Mouse (Mus musculus) kidney, postnatal 4 days (tissue): Measurements from ENCODE around the gene Glb1.

ENCODE experiments used
- DNase-seq, 2 experiments: peaks; one replicate each; pipeline ENCODE4 v3.0.0; 2021; ENCODE audit warnings: mixed read lengths in 2 of 2

Gene Glb1

GRCm38 (mm10) chr9:114395258-114395657 lies 5.6 kb upstream of the Glb1 start:
- DNase-seq, result no peak

DNA sequence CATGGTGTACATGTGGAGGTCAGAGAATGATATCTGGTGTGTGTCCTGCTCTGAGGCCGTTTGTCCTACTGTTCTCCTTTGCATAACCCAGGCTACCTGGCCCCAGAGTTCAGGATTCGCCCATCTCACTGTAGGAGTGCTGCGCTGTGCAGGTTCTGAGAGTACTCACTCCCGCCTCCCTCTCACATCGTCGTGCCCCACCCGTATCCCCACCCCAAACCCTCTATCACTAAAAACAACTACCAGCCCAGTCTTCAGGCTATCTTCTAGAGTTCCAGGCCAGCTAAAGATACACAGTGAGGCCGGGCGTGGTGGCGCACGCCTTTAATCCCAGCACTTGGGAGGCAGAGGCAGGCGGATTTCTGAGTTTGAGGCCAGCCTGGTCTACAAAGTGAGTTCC lies 1.2 kb upstream of the Glb1 start:
- no peak for DNase-seq

DNA sequence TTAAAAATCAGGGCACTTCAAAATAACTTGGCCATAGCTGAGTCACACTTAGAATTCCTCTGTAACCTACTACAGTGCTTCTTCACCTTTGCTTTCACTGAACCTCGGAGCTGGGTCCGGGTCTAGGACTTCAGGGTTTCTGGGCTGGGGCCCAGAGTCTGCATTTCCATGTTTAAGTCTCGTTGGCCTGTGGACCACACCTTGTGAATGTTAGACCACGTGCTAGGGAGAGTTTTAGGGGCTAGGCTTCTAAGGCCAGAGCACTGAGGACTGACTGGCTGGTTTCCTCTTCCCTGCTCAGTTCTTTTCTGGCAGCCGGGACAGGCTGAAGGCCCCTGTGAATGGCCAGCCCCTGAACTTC lies 308 bp upstream of the Glb1 start:
- DNase-seq, result no peak

- peak; percentile 60 to 74 for DNase-seq
Observed at GRCm38 (mm10) chr9:114401685-114402080, 807 bp downstream of the Glb1 start.

DNA sequence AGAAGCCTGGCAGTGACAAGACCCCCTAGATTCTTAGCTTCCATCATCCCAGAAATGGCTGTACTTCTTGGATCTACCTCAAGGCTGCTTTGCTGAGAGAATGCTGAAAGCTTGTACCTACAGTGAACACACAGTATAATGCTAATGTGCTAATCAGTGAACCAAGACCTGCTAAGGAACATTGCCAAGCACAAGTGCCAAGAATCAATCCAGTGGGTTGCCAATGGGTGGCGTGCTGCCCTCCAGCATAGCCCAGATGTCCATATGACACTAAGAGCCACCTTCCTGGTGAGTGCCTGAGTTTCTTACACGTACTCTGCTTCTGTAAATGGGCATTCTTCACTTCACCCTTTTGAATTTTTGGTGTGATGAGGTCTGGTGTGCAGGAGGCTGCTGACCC lies 6.8 kb downstream of the Glb1 start:
- no peak for DNase-seq

DNA sequence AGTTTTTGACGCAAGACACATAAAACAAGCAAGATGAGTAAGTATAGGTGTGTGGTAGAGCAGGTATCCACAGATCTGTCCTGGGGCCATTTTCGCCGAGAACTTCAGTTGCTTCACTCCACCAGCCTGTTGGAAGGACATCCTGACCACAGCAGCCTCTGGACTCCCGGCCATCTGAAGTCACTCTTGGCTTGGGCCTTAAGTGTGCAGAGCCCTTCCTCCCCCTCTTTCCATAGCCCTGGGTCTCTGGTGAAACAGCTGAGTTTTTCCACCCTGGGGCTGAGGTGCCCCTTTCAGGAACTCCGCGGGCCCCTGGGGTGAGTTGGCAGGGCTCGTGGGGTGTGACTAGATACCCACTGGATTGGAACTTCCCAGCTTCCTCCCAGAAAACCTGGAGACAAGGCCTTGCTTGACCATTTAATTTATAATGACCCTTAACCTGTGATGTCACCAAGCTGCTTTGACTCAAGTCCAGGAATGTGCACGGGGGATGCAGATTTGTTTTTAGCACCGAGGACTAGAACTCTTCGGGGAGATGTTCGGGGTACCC lies 9.5 kb downstream of the Glb1 start:
- no peak for DNase-seq

GRCm38 (mm10) chr9:114411295-114411694 lies 10.4 kb downstream of the Glb1 start:
- DNase-seq, result no peak

DNA sequence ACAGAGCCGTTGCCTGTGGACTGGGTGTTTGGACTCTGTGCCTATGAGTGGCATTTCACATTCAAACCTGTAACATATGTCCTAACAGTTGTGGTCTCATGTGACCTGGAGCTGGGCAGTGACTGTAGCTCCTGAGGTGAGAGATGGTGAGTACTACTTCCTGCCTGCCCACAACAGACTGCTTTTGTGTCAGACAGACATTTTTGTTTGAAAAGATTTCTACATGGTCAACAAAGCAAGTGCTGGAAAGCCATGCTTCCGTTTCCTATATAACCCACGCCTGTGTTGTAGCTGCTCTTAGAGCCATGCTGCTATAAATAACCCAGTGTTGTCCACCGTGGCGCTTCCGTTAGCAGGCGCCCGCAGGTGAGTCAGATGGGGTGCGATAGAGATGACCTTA lies 11.5 kb downstream of the Glb1 start:
- DNase-seq, result no peak

GRCm38 (mm10) chr9:114413866-114414265 lies 13.0 kb downstream of the Glb1 start:
- no peak for DNase-seq

DNA sequence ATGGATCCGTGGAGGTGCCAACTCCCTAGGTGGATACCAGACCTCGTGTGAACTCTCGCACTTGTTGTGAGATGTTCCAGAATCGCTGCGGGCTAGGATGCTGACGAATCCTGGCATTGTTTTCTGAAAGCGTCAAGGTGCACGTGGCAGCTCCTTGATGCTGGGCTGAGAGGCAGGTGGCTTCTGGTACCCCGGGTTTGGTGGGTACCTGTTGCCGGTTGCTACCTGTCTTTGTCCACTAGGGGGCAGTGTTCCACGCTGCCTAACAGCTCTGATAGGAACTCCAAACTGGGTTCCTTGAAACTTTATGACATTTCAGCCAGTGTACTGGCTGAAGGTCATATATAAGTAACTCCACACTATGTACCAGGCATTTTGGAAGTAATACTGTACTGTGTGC lies 14.8 kb downstream of the Glb1 start:
- DNase-seq, result peak; percentile 62 to 71

DNA sequence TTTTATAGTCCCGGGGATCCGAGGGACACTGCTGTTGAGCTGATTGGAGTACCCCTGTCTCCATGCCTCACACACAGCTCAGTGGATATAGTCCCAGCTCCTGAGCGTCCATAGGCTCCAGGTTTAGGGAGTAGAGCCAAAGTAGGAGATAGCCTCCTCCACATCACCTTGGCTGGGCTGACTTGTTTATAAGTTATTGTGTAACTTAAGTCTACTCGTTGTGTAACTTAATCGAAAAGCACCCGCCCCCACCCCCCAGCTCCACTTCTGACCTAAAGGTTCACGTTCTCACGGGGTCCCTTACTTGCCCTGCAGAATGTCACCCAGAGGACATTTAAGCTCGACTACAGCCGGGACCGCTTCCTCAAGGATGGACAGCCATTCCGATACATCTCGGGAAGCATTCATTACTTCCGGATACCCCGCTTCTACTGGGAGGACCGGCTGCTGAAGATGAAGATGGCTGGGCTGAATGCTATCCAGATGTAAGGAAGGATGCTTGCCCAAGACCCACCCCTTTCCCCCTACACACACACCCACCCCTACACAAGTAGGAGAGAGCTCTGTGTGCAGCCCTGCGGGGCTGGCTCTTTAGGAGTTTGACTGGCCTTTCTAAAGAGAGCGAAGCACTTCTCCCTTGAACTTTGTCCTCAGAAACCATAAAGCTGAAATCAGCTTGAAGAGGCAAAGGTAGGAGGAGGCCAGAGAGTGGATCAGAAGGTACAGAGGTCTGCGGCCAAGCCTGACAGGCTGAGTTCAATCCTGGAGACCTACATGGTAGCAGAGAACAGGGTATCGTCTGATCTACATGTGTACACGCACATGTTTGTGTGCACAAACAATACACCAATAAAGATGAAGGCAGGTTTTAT lies 16.0 kb downstream of the Glb1 start:
- DNase-seq, result peak in 1 of 2 experiments; percentile 25

GRCm38 (mm10) chr9:114418187-114418586 lies 17.3 kb downstream of the Glb1 start:
- DNase-seq, result peak; percentile 78 to 79

- no peak for DNase-seq
Observed at GRCm38 (mm10) chr9:114420443-114420842, 19.6 kb downstream of the Glb1 start.

GRCm38 (mm10) chr9:114421045-114421444 lies 20.2 kb downstream of the Glb1 start:
- DNase-seq, result no peak

DNA sequence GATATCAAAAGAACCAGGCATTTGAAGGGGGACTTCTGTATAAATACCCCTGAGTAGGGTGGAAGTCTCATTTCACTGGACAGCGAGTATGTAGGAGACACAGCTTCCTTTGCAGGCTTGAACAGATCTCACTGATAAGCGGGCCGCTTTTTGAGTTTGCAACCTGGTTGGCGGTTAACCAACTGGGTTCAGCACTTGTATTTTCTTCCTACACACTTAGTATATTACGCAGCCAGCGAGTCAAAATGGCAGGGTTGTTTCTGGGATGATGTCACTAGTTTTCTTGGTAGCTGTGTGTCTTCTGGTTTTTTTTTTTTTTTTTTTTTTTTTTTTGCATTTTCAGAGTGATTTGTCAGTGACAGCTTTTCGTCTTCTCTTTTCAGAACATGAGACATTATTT lies 20.9 kb downstream of the Glb1 start:
- no peak for DNase-seq

DNA sequence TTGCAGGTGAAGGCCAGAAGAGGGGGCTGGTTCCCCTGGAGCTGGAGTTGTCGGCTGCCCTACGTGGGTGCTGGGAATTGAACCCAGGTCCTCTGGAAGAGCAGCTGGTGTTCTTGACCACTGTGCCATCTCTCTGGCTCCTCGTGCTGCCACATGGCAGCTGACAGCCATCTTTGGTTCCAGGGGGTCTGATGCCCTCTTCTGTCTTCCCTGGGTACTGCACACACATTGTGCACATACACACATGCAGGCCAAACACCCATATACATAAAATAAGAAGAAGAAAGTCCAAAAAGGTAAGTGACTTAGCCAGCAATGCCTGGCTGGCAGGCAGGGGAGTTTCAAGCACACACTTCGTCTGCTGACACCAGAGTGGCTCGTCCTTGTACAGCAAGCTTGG lies 24.7 kb downstream of the Glb1 start:
- DNase-seq, result no peak

DNA sequence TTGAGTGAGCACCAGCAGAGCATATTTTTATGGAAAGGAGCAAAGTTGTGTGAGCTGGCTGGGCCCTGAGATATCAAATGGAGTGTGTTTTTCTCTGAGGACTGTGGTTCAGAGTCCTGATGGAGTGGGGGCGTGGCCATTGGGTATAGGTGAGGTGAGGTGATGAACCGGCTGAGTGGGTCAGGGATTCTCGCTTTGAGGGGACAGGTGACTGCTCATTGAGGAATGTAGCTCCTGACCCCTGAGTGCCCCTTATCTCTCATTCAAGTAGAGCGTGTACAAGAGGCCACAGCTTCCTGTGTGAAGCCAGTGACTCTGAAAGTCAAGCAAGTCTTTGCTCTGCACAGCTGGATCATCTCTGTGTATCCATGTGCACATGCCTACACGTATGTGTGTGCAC lies 25.3 kb downstream of the Glb1 start:
- peak in 1 of 2 experiments; percentile 47 for DNase-seq

DNA sequence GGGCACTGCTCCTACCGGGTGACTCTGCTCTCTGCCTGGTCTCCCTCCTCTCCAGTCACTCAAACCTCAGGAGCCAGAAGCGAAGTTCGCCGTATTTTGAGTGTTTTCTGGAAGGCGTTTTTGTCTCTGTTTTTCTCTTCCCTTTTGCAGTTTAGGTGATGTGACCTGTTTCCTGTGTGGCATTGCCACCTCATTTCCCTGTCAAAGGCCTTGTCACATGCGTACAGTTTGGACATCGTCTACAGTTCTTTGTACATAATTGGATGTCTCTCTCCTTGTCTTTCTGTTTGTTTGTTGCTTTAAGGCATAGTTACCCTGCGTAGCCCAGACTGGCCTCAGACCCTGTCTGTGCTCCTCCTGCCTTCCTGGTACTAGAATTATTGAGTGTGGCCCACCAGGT lies 26.5 kb downstream of the Glb1 start:
- no peak for DNase-seq

DNA sequence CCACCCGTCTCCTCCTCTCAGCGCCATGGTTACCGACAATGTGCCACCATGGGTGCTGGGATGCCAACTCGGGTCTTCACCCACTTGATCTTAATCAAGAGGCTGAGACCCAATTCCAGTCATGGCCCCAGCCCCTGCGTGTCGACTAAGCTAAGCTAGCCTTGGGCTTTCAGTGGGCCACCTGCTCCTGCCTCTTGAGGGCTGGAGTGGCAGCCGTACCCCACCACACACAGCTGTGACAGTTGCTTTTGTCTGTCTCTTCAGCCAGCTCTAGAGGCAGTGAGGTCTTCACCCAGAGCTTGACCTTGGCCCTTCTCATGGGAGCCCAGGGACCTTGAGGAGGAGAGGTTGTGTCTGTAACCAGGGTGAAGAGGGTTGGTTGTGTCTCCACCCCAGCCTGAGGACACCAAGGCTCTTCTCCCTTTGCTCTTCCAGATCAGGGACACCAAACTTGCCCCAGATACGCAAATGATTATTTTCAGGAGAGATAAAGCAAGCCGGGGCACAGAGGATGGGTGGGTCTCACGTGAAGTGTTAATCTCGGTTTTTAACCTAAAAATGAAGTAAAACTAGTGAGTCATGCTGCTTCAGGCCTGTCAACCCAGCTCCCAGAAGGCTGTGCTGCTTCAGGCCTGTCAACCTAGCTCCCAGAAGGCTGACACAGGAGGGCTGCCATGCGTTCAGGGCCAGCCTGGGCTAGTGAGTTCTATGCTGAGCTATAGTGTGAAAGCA lies 27.4 kb downstream of the Glb1 start:
- no peak for DNase-seq

DNA sequence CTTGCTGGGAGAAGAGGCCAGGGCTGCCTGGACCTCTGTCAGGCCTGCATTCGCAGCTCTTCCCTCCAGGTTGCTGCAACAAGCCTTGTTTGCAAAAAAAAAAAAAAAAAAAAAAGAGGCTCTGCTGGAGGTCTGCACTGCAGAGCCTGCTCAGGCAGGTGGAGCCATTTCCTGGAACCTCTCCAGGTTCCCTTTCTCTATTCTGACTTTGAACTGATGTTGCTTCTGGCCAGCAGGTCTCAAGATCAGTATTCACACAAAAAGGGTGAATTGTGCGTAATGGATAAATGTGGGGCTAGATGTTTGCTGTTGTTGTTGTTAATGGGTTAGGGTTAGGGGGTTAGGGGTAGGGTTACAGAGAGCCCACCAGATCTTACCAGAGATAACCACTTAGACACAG lies 34.8 kb downstream of the Glb1 start:
- no peak for DNase-seq

GRCm38 (mm10) chr9:114440548-114440947 lies 39.7 kb downstream of the Glb1 start:
- DNase-seq, result no peak

GRCm38 (mm10) chr9:114442225-114442624 lies 41.3 kb downstream of the Glb1 start:
- DNase-seq, result no peak

DNA sequence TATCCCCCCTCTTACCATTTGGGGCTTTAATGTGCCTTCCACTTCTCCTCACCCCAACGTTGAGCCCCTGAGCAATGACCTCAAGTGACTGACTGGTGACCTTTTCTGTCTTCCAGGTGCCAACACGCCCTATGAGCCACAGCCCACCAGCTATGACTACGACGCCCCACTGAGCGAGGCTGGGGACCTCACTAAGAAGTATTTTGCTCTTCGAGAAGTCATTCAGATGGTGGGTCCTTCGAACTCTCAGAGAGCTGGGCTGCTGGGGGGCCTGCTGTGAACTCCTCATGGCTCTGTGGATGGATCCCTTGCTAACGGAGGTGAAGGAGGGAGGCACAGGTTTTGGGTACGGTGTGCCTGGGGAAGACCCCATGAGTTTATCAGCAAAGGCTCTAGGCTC lies 42.0 kb downstream of the Glb1 start:
- DNase-seq, result no peak

DNA sequence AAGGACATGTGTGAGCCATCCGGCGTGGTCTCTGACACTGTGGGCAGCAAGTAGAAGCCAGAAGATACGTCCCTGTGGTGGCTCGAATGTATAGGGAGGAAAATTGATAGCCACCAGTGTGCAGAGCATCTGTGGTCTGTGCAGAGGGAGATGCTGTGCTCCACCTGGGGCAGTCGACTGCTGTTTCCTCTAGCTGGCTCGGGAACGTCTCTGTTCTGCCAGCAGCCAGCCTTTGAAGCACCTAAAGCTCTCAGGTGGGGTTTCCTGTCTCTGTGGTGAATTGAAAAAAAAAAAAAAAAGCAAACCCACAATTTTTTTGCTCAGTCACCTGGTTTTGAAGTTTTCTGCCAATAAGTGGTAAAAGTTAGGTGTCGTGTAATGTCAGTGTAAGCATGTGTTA lies 42.5 kb downstream of the Glb1 start:
- no peak for DNase-seq
